Mouse (Mus musculus) hindbrain, embryonic 13.5 days (tissue): Measurements from ENCODE around the gene Mfn1. TPM values are rescaled to one million over a fixed set of nuclear protein-coding genes. Genes with fewer than 3 reads are reported as not detected.

Source experiments
- ATAC-seq: fragments of 200-750 bp; cut with Nextera tagmentation; 2 replicates; pipeline ENCODE4 v1.8.0; 2017; ENCODE audit warnings: moderate TSS enrichment; ENCODE audit not compliant: low FRiP score
- H3K27ac ChIP-seq: fragments of 300-500 bp; sonication (generic); 2 replicates; pipeline ENCODE4 v1.5.1; 2015; ENCODE audit warnings: inconsistent platforms, mild to moderate bottlenecking, moderate library complexity
- H3K27me3 ChIP-seq: fragments of 300-500 bp; sonication (generic); 2 replicates; pipeline ENCODE4 v1.6.1; 2015; ENCODE audit warnings: mild to moderate bottlenecking, inconsistent platforms
- H3K36me3 ChIP-seq: fragments of 300-500 bp; sonication (generic); 2 replicates; pipeline ENCODE4 v1.6.1; 2015; ENCODE audit warnings: mild to moderate bottlenecking, inconsistent platforms
- H3K4me1 ChIP-seq: fragments of 300-500 bp; sonication (generic); replicated peaks from 2 replicates; pipeline ENCODE4 v1.6.1; 2015; ENCODE audit warnings: inconsistent platforms
- H3K4me2 ChIP-seq: fragments of 300-500 bp; sonication (generic); 2 replicates; pipeline ENCODE4 v1.6.1; 2015; ENCODE audit warnings: inconsistent platforms, mild to moderate bottlenecking, moderate library complexity
- H3K4me3 ChIP-seq: fragments of 300-500 bp; sonication (generic); 2 replicates; pipeline ENCODE4 v1.5.1; 2015; ENCODE audit warnings: mild to moderate bottlenecking, inconsistent platforms
- H3K9ac ChIP-seq: fragments of 300-500 bp; sonication (generic); 2 replicates; pipeline ENCODE4 v1.6.1; 2015; ENCODE audit warnings: mild to moderate bottlenecking, inconsistent platforms
- H3K9me3 ChIP-seq: fragments of 300-500 bp; sonication (generic); 2 replicates; pipeline ENCODE4 v1.6.1; 2016; ENCODE audit warnings: inconsistent platforms
- WGBS: fragments of 180-500 bp; shearing (Covaris S2); methylation state at CpG from one replicate; pipeline ENCODE4 v1.1.7; 2015; 5-methylcytosine and 5-hydroxymethylcytosine counted together
- polyA plus RNA-seq: library from polyadenylated mRNA; unstranded; fragments of >200 nt; fragmentation: Nextera tagmentation; extraction: Ambion mirVana; gene quantifications from 2 replicates; pipeline ENCODE4 v1.2.1, GENCODE M21; 2015

The Mfn1 gene
- polyA plus RNA-seq, 1 experiment from 2014 or later = 39.2 TPM

DNA sequence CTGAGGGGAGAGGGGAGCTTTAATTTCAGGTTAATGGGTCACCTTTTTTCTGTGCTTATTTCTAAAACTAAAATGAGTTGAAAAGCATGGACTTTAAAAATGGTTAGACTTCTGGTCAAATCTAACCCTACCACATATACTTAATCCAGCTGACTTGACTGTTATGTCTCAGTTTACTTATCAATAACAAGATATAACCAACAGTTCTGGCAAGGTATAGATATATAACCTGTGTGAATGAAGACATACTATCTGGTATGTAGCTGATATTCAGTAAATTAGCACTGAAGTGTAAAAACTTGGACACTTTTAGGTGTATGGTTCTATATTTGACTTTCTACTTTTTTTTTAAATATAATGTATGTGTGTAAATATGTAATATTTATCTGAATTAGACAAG is 15.7 kb upstream of the Mfn1 start:
- H3K4me2 ChIP-seq = no peak overlapping the region
- H3K9me3 ChIP-seq = no peaks in the 10 kb centered on the region
- H3K4me3 ChIP-seq = no peak overlapping the region
- no peaks in the 10 kb centered on the region for H3K27me3 ChIP-seq
- peaks cover 32% of the 10 kb centered on the region for H3K36me3 ChIP-seq
- H3K27ac ChIP-seq = no peak overlapping the region
- ATAC-seq = no peak
- H3K9ac ChIP-seq = no peak overlapping the region
- H3K4me1 ChIP-seq = peaks cover 30% of the 10 kb centered on the region

DNA sequence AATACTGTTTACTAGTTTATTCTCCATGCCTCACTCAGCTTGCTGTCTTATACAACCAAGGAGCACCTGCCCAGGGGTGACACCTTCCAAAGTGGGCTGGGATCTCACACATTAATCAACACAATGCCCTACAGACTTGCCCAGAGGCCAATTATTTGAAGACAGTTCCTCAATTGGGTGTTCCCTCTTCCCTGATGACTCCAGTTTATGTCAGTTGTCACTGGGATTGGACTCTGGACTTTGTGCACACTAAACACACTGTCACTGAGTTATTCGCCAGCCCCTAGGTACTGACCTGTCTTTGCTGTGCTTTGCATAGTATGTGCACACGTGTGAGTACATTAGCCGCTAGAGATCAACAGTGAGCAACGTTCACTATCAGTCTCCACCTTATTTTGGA is 2.1 kb upstream of the Mfn1 start:
- no peak for ATAC-seq
- H3K27me3 ChIP-seq = no peaks in the 10 kb centered on the region
- no peak overlapping the region for H3K27ac ChIP-seq
- no peaks in the 10 kb centered on the region for H3K9me3 ChIP-seq
- H3K9ac ChIP-seq = no peak overlapping the region
- peaks cover 12% of the 10 kb centered on the region for H3K4me1 ChIP-seq
- peaks cover 32% of the 10 kb centered on the region for H3K36me3 ChIP-seq
- 97% methylated on average over 4 of the region's 4 CpGs for WGBS
- no peak overlapping the region for H3K4me2 ChIP-seq
- H3K4me3 ChIP-seq = no peak overlapping the region

DNA sequence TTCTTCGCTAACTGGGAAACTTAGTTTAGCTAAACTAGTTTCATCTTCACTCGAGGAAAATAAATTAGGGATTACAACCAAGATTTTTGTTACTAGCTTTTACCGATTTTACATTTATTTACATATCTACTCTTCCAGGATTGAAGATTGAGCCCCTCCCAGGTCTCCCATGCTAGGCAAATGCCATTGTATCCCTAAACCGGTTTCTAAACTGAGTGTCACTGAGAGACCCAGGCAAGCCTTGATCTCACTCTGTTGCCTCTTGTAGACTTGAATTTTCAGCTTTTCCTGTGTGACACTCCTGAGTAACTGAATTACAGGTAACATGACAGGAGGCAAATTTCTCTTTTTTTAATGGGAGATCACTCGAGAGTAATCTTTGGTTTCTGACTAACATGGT is 776 bp downstream of the Mfn1 start:
- H3K4me2 ChIP-seq = peak overlapping the region; percentile 57
- H3K4me1 ChIP-seq = peaks cover 12% of the 10 kb centered on the region
- no peak overlapping the region for H3K27ac ChIP-seq
- no peak for ATAC-seq
- H3K9ac ChIP-seq = peak overlapping the region; percentile 88
- no peaks in the 10 kb centered on the region for H3K9me3 ChIP-seq
- no peaks in the 10 kb centered on the region for H3K27me3 ChIP-seq
- H3K4me3 ChIP-seq = peak overlapping the region; percentile 71
- peaks cover 32% of the 10 kb centered on the region for H3K36me3 ChIP-seq
- 14% methylated on average over 5 of the region's 5 CpGs for WGBS

DNA sequence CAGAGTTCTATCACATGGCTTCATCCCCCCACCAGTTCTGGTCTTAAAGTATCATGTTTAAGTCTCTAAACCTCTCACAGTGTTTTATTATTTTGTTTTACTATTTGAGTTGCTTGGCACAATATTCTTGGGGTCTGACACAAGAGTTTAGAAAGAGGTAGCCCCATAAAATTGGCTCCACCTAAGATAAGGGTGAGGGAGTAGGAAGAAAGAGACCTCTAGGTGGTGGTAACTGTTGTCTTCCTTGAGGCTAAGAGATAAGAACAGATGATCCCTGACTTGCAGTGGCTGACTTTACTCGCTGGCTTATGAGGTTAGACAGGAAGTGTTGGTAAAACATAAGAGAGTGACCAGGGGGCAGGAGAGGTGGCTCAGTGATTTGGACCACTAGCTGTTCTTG is 6.4 kb downstream of the Mfn1 start:
- no peaks in the 10 kb centered on the region for H3K27me3 ChIP-seq
- no peak overlapping the region for H3K4me2 ChIP-seq
- H3K9me3 ChIP-seq = no peaks in the 10 kb centered on the region
- no peak overlapping the region for H3K4me3 ChIP-seq
- peaks cover 5% of the 10 kb centered on the region for H3K4me1 ChIP-seq
- no peak overlapping the region for H3K9ac ChIP-seq
- no peak for ATAC-seq
- no peak overlapping the region for H3K27ac ChIP-seq
- peaks cover 53% of the 10 kb centered on the region for H3K36me3 ChIP-seq
- 72% methylated on average over 1 of the region's 1 CpGs for WGBS

DNA sequence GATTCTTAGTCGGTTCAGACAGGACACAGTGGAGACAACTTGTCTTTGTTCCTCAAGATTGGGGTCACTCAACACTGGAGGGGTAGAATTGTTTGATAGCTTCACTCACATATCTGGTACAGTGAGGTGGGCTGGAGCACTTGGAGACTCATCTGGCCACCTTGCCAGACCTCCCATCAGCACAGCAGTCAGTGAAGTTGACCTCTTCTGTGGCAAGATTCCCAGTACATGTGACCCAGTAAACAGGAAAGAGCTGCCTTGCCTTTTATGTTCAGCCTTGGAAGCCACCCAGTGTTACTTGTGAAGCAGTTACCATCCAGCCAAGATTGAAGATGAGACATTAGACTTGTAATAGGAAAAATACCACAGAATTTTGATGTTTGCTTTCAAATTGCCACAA is 8.3 kb downstream of the Mfn1 start:
- peaks cover 59% of the 10 kb centered on the region for H3K36me3 ChIP-seq
- 36% methylated on average over 1 of the region's 1 CpGs for WGBS

DNA sequence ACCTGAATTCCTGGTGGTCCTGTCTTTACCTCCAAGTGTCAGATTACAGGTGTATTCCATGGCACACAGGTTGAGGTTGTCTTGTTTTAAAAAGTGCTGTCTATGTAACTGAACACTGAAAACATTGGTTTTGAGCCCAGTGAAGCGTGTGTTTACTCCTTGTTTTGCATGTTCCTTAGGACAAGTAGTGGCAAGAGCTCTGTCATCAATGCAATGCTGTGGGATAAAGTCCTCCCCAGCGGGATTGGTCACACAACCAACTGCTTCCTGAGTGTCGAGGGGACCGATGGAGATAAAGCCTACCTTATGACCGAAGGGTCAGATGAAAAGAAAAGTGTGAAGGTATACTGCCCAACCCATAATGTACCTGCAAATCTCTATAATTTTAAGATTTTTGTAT is 8.8 kb downstream of the Mfn1 start:
- Histone ChIP-seq H3K9me3 (no peaks in the 10 kb centered on the region), H3K36me3 (peaks cover 58% of the 10 kb centered on the region), H3K4me1 (no peaks in the 10 kb centered on the region), H3K9ac (no peak overlapping the region), H3K4me2 (no peak overlapping the region), H3K27ac (no peak overlapping the region), H3K4me3 (no peak overlapping the region), H3K27me3 (no peaks in the 10 kb centered on the region)
- 98% methylated on average over 5 of the region's 5 CpGs for WGBS
- no peak for ATAC-seq

More for the DNA sequence above, 8.3 kb downstream of the Mfn1 start:
- no peak overlapping the region for H3K4me2 ChIP-seq
- H3K4me1 ChIP-seq = no peaks in the 10 kb centered on the region
- H3K4me3 ChIP-seq = no peak overlapping the region
- no peak overlapping the region for H3K9ac ChIP-seq
- no peaks in the 10 kb centered on the region for H3K27me3 ChIP-seq
- ATAC-seq = peak; percentile 28; the same call in 1 of the 2 replicates
- no peaks in the 10 kb centered on the region for H3K9me3 ChIP-seq
- H3K27ac ChIP-seq = no peak overlapping the region

DNA sequence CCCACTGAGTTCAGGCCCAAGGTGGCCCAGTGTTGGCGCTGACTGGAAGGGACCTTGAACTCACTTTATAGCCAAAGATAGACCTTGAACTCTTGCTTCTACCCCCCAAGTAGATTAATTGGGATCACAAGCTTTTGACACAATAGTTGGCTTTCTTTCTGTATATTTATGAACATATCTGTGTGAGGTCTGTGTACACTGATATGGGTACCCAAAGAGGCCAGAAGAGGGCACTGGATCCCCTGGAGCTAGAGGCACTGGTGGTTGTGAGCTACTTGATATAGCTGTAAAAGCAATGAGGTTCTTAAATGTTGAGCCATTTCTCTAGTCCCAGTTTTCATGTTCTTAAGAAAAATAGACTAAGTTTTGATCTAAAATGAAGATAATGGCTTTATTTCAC is 23.8 kb downstream of the Mfn1 start:
- H3K4me1 ChIP-seq = no peaks in the 10 kb centered on the region
- no peaks in the 10 kb centered on the region for H3K27me3 ChIP-seq
- WGBS = 95% methylated on average over 1 of the region's 1 CpGs
- no peak overlapping the region for H3K9ac ChIP-seq
- H3K9me3 ChIP-seq = no peaks in the 10 kb centered on the region
- no peak overlapping the region for H3K4me3 ChIP-seq
- H3K4me2 ChIP-seq = no peak overlapping the region
- H3K36me3 ChIP-seq = peaks cover 52% of the 10 kb centered on the region
- H3K27ac ChIP-seq = no peak overlapping the region
- no peak for ATAC-seq

DNA sequence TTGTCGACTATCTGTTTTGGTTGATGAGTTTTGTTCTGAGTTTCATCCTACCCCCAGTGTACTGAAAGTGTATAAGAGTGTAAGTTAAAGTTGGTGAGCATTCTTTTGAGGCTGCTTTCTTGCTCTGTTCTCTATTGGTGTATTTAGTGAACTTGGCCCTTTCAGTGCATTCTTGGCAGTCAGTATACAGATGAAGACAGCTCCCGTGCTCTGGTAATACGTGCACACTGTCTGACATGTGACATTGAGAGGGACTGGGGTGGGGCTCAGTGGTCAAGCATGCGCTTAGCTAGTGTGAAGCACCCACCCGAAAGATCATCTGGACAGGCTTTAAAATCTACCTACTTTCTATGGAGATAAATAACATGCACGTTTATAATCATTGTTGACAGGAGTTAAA is 34.1 kb downstream of the Mfn1 start:
- WGBS = 92% methylated on average over 6 of the region's 6 CpGs
- ATAC-seq = no peak
- peaks cover 72% of the 10 kb centered on the region for H3K36me3 ChIP-seq
- no peak overlapping the region for H3K4me2 ChIP-seq
- no peak overlapping the region for H3K9ac ChIP-seq
- H3K27me3 ChIP-seq = no peaks in the 10 kb centered on the region
- no peaks in the 10 kb centered on the region for H3K4me1 ChIP-seq
- H3K9me3 ChIP-seq = no peaks in the 10 kb centered on the region
- no peak overlapping the region for H3K27ac ChIP-seq
- no peak overlapping the region for H3K4me3 ChIP-seq

DNA sequence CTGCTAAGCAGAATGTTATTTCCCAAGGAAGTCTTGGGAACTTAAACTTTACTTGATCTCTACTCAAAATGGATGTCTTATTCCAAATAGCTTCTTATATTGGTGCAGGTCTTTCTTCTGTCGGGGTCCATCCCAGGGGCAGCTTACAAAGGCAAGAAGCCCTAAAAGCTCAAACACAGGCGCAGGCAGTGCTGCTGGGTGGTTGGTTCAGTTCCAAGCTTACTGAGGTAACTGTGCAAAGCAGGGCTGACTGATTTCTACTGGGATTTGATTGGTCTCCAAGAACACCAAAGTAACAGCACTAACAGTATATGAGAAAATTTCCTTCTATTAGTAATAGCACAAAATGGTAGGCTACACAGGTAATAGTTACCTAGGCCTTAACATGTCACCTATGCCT is 43.8 kb downstream of the Mfn1 start:
- H3K9ac ChIP-seq = no peak overlapping the region
- whole genome bisulfite sequencing = 90% methylated on average over 2 of the region's 2 CpGs
- no peaks in the 10 kb centered on the region for H3K9me3 ChIP-seq
- no peak overlapping the region for H3K27ac ChIP-seq
- H3K4me1 ChIP-seq = no peaks in the 10 kb centered on the region
- no peak overlapping the region for H3K4me2 ChIP-seq
- H3K4me3 ChIP-seq = no peak overlapping the region
- no peaks in the 10 kb centered on the region for H3K27me3 ChIP-seq
- no peak for ATAC-seq
- peaks cover 75% of the 10 kb centered on the region for H3K36me3 ChIP-seq

DNA sequence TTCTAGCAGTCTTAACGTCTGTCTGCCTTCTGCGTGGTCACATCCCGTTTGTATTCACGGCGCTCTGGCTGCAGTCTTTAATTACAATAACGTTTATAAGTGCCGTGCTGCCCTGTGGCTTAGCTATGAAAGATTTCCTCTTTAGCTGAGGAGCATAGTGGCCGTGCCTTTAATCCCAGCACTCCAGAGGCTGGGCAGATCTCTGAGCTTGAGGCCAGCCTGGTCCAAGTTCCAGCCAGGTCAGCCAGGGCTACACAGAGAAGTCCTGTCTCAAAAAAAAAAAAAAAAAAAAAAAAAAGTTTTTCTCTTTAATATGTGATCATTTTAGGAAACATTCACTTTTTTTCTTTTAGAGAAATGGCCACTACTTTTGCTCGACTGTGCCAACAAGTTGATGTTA is 44.6 kb downstream of the Mfn1 start:
- ATAC-seq = no peak
- H3K4me3 ChIP-seq = no peak overlapping the region
- H3K27ac ChIP-seq = no peak overlapping the region
- H3K9me3 ChIP-seq = no peaks in the 10 kb centered on the region
- no peak overlapping the region for H3K9ac ChIP-seq
- no peaks in the 10 kb centered on the region for H3K27me3 ChIP-seq
- no peaks in the 10 kb centered on the region for H3K4me1 ChIP-seq
- H3K36me3 ChIP-seq = peaks cover 70% of the 10 kb centered on the region
- WGBS = 62% methylated on average over 9 of the region's 9 CpGs
- no peak overlapping the region for H3K4me2 ChIP-seq

DNA sequence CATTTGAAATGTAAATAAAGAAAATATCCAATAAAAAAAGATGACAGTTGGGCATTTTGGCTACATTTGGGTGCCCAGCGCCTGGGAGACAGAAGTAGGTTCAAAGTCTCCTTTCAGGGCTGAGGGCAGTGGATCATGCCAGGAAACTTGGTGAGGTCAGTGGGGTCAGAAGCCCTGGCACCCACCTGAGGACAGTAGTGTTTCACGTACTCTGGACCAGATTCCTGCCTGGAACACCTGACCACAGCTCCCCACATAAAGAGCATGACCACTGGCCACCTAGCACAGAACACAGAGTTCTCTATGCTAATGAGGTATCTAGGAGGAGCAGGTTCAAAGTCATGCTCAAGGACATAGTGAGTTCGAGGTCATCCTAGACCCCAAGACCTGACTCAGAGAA is 45.9 kb downstream of the Mfn1 start:
- WGBS = 98% methylated on average over 3 of the region's 3 CpGs
- no peak overlapping the region for H3K4me2 ChIP-seq
- no peak overlapping the region for H3K27ac ChIP-seq
- no peaks in the 10 kb centered on the region for H3K4me1 ChIP-seq
- no peak overlapping the region for H3K9ac ChIP-seq
- H3K27me3 ChIP-seq = no peaks in the 10 kb centered on the region
- peaks cover 64% of the 10 kb centered on the region for H3K36me3 ChIP-seq
- no peaks in the 10 kb centered on the region for H3K9me3 ChIP-seq
- no peak overlapping the region for H3K4me3 ChIP-seq
- ATAC-seq = no peak

DNA sequence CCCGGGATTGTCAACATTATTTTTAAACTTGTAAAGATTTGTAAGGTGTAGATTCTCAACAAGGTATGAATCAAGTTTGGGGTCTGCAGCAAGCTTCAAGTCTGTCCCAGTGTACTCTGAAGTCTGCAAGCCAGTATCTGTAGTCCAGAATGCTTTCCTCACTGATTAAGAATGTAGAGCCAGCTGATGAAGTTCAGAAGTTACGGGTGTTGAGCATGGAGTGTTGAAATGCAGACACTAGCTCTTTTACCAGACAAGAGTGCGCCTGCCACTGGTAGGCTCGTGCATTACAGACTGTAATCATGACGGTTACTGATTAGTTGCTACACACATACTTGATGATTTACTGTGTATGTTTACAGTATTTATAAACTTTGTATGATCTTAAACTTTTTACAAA is 49.5 kb downstream of the Mfn1 start:
- 93% methylated on average over 5 of the region's 5 CpGs for WGBS
- Histone ChIP-seq H3K36me3 (peaks cover 78% of the 10 kb centered on the region), H3K4me2 (no peak overlapping the region), H3K27ac (no peak overlapping the region), H3K27me3 (no peaks in the 10 kb centered on the region), H3K4me3 (no peak overlapping the region), H3K9me3 (no peaks in the 10 kb centered on the region), H3K4me1 (no peaks in the 10 kb centered on the region), H3K9ac (no peak overlapping the region)
- no peak for ATAC-seq

DNA sequence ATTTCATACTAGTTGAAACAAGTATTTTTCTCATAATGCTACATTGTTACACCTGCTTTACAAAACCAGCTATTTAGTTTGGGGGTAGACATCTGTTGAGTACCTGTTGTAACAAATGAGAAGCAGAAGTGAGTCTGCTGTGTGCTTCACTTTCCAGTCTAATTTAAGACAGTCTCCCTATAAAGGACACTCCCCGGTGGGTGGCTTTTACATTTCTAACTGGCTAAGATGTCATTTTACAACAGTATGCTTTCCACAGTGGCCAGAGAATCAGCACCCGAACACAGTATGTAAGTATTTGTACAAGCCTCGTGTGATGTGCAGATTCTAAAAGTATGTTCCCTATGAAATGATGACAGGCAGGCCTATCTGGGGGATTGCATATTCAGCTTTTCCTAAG is 51.5 kb downstream of the Mfn1 start:
- no peaks in the 10 kb centered on the region for H3K4me1 ChIP-seq

DNA sequence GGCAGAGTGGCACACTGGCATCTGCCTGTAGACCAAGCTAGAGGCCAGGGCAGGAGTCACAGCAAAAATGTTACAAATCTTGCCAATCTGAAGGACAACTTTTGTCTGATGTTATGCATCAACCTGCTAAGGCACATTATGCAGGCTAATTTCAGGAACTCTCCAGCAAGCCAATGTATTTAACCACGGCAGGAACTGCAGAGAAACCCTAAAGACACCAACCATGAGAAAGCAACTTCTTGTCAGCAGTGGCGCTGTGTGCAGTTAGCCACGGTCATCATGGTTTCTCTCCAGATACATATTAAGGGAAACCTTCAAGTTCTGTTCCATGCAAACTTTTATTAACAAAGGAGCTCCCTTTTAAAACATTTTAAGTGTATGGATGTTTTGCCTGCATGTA is 52.6 kb downstream of the Mfn1 start:
- Histone ChIP-seq H3K36me3 (peaks cover 68% of the 10 kb centered on the region), H3K9ac (no peak overlapping the region), H3K4me3 (no peak overlapping the region), H3K9me3 (no peaks in the 10 kb centered on the region), H3K27me3 (no peaks in the 10 kb centered on the region), H3K4me2 (no peak overlapping the region), H3K27ac (no peak overlapping the region), H3K4me1 (no peaks in the 10 kb centered on the region)
- 90% methylated on average over 3 of the region's 3 CpGs for WGBS
- no peak for ATAC-seq

More for the DNA sequence above, 51.5 kb downstream of the Mfn1 start:
- H3K9me3 ChIP-seq = no peaks in the 10 kb centered on the region
- no peak overlapping the region for H3K4me2 ChIP-seq
- peaks cover 72% of the 10 kb centered on the region for H3K36me3 ChIP-seq
- no peak overlapping the region for H3K4me3 ChIP-seq
- no peak for ATAC-seq
- WGBS = 86% methylated on average over 3 of the region's 3 CpGs
- H3K27me3 ChIP-seq = no peaks in the 10 kb centered on the region
- H3K9ac ChIP-seq = no peak overlapping the region
- no peak overlapping the region for H3K27ac ChIP-seq
